Mouse (Mus musculus): ENCODE measurements at regions not wholly inside any gene's neighbourhood (a gene's known extent, or its start where the extent isn't known, plus 50 kb on each side); places are given as distances from the start of the nearest gene placed in this dataset.

DNA sequence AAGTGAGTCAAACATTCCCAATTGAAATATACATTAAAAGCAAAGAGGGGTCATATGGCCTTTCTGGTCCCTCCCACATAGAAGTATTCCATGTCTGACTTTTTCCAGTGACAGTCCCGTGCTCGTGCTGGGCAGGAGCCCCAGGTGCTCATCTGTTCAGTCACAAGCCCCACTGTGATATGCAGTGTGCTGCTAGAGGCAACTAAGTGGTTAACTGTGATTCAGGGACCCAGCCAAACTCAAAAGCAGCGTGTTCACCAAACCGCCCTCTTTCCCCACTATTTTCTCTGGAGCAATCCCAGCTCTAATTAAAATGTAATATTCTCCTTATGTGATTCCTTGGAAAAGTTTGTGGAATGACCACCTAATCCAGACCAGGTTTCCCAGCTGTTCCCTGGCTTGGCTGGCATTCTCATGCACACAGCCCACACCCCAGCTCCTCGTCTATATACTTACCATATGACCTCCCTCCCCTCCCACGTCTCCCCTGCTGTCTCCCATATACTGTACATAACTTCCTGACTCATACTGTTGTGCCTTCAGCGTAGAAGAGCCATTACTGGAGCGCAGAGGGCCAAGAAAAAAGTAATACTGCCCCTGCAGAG lies 203.6 kb downstream of the Mtx2 start:
- ATAC-seq (ENCODE audit: low FRiP score), result no peak
- Histone ChIP-seq H3K9ac (replicated peaks) (no peak overlapping the region), H3K4me2 (no peak overlapping the region), H3K27me3 (replicated peaks) (no peaks in the 10 kb centered on the region), H3K4me3 (replicated peaks) (no peak overlapping the region), H3K36me3 (no peaks in the 10 kb centered on the region), H3K4me1 (peaks cover 19% of the 10 kb centered on the region), H3K27ac (replicated peaks) (no peak overlapping the region), H3K9me3 (replicated peaks) (no peaks in the 10 kb centered on the region)
- 43% methylated on average over 8 of the region's 8 CpGs for WGBS

DNA sequence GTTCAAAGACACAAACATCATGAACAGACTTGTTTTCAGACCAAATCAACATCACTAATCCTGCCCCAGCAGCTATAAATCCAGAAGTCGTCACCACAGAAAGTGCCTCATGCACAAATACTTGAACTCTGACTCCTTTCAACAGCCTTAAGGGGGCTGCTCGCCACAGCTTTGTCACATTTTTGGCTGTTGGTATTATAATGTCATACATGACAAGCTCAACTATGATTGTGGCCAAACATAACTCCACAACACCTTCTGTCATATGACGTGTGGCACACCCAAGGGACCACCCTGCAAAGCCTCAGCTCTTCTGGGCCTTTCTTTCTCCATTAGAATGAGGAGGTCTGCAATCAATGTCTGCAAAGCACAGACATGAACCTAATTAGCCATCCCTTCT lies 209.1 kb downstream of the Mtx2 start:
- no peak overlapping the region for H3K9ac ChIP-seq (replicated peaks)
- peaks cover 17% of the 10 kb centered on the region for H3K4me1 ChIP-seq
- no peak for ATAC-seq (ENCODE audit: low FRiP score)
- H3K27ac ChIP-seq (replicated peaks), result no peak overlapping the region
- no peak overlapping the region for H3K4me2 ChIP-seq
- no peaks in the 10 kb centered on the region for H3K36me3 ChIP-seq
- no peaks in the 10 kb centered on the region for H3K9me3 ChIP-seq (replicated peaks)
- no peak overlapping the region for H3K4me3 ChIP-seq (replicated peaks)
- H3K27me3 ChIP-seq (replicated peaks), result no peaks in the 10 kb centered on the region
- WGBS, result 63% methylated on average over 3 of the region's 3 CpGs

DNA sequence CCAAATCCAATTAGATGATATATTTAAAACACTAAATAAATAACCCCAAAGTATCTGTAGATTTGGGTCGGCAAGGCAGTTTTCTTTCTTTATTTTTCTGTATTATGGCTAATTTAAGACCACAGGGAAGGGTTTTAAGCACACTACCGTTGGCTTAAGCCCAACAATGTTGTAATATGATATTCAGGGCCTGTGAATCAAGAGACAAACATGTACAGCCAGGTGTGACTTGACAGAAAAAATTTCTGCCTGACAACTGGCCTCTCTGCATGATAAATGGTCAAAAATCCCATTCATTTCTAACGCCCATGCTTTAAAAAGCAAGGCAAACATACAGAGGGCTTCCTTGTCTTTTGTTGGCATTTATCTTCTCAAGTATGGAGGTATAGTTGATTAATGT lies 213.5 kb downstream of the Mtx2 start:
- no peak for ATAC-seq (ENCODE audit: low FRiP score)
- no peaks in the 10 kb centered on the region for H3K27me3 ChIP-seq (replicated peaks)
- peaks cover 9% of the 10 kb centered on the region; the same call in 1 of the 2 replicates for H3K4me1 ChIP-seq
- 69% methylated on average over 3 of the region's 3 CpGs for WGBS
- H3K9ac ChIP-seq (replicated peaks), result no peak overlapping the region
- H3K9me3 ChIP-seq (replicated peaks), result no peaks in the 10 kb centered on the region
- no peak overlapping the region for H3K27ac ChIP-seq (replicated peaks)
- H3K4me3 ChIP-seq (replicated peaks), result no peak overlapping the region
- no peaks in the 10 kb centered on the region for H3K36me3 ChIP-seq
- H3K4me2 ChIP-seq, result no peak overlapping the region

DNA sequence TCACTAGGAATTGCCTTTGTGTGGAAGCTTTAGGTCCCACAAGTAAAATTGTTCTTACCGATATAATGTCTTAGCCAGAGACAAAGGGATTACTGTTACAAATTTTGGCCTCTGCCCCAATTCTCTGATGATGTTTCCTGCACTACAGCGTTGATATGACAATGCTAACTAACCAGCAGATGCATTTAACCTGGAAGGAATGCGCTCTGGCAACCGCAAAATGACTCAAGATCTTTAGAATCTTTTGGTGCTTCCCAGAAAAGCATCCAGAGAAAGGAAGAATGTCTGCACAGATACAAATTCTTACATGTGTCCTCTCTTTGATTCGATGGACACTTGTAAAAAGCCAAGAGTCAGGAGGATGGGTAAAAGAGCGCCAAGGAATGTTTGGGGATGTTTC lies 221.3 kb downstream of the Mtx2 start:
- no peak for ATAC-seq (ENCODE audit: low FRiP score)
- WGBS, result 73% methylated on average over 6 of the region's 6 CpGs
- Histone ChIP-seq H3K4me3 (replicated peaks) (no peak overlapping the region), H3K27me3 (replicated peaks) (no peaks in the 10 kb centered on the region), H3K27ac (replicated peaks) (no peak overlapping the region), H3K4me1 (no peaks in the 10 kb centered on the region), H3K36me3 (no peaks in the 10 kb centered on the region), H3K9me3 (replicated peaks) (no peaks in the 10 kb centered on the region), H3K4me2 (no peak overlapping the region), H3K9ac (replicated peaks) (no peak overlapping the region)

DNA sequence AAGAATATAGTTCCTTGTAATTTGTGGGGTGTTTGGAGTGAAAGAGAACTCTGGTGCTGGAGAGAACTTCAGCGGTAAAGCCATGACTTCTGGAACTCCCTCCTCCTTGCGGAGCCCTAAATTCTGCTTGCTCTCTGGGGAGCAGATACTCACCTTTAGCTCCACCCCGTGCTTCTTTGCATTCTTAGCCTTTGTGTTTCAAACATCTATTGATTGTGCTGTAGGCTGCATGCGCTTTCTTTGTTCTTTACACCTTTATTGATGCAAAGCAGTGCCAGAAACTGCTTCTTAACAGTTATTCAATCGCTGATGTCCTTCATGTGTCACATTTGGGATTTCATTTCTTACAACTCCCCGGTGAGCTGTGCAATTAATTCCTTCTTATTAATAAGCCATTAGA lies 222.5 kb downstream of the Mtx2 start:
- no peak overlapping the region for H3K4me3 ChIP-seq (replicated peaks)

DNA sequence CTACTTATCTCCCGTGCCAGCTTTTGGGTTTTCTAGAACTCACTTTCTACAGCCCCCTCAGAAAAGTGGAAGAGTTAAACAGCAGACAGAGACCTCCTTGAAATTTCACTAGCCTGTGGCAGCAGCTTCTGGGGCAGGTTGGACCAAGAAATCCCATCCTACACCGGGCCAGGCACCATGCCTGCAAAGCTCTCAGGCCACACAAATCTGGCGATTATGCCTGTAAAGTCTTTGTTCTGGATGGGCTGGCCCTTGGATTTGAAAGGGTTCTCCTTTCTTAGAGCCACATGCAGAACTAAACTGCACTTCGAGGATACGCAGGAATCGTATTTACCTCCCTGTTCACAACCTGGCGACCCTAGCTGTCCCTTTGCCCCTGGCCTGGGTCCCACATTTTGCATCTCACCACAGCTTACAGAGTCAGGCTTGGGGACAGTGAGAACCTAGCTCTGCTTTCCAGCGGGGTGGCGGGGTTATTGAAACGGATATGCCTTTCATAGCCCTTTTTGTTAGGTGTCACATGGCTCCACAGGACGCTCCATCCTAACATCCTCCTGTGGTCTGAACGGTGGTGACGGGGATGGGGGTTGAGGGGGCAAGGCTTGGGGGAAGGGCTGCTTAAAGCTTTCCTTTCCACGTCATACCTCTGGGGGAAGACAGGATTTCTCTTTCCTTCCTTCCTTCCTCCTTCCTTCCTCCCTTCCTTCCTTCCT lies 229.0 kb downstream of the Mtx2 start:
- Histone ChIP-seq H3K4me3 (replicated peaks) (peak overlapping the region; percentile 39), H3K4me2 (peak overlapping the region; percentile 75), H3K27ac (replicated peaks) (peak overlapping the region; percentile 67), H3K36me3 (no peaks in the 10 kb centered on the region), H3K27me3 (replicated peaks) (no peaks in the 10 kb centered on the region), H3K4me1 (peaks cover 7% of the 10 kb centered on the region), H3K9ac (replicated peaks) (peak overlapping the region; percentile 50), H3K9me3 (replicated peaks) (no peaks in the 10 kb centered on the region)
- peak; percentile 83 for ATAC-seq (ENCODE audit: low FRiP score)
- WGBS, result 12% methylated on average over 14 of the region's 14 CpGs

More for the DNA sequence above, 222.5 kb downstream of the Mtx2 start:
- Histone ChIP-seq H3K9ac (replicated peaks) (no peak overlapping the region), H3K4me2 (no peak overlapping the region), H3K4me1 (no peaks in the 10 kb centered on the region), H3K27ac (replicated peaks) (no peak overlapping the region), H3K9me3 (replicated peaks) (no peaks in the 10 kb centered on the region), H3K36me3 (no peaks in the 10 kb centered on the region), H3K27me3 (replicated peaks) (no peaks in the 10 kb centered on the region)
- no peak for ATAC-seq (ENCODE audit: low FRiP score)
- 34% methylated on average over 6 of the region's 6 CpGs for WGBS

DNA sequence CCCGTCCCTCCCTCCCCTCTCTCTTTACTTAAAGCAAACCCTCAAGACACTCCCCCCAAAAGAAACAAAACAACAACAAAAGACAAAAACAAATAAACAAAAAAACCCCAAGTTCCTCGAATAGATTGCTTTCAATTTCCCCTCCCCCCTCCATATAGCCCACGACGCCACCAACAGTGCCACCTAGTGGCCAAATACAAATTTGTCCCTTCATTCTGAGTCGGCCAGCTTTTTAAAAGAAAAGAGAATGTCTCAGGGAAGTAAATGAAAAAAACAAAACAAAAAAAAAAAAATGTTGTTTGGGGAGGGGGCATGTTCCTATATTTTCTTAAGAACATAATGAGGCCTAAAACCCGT lies 229.6 kb downstream of the Mtx2 start:
- Histone ChIP-seq H3K4me2 (peak overlapping the region; percentile 75), H3K9me3 (replicated peaks) (no peaks in the 10 kb centered on the region), H3K36me3 (no peaks in the 10 kb centered on the region), H3K27ac (replicated peaks) (no peak overlapping the region), H3K27me3 (replicated peaks) (no peaks in the 10 kb centered on the region), H3K4me1 (peaks cover 7% of the 10 kb centered on the region), H3K9ac (replicated peaks) (peak overlapping the region; percentile 50), H3K4me3 (replicated peaks) (peak overlapping the region; percentile 39)
- peak; percentile 70 for ATAC-seq (ENCODE audit: low FRiP score)
- under 1% methylated on average over 6 of the region's 6 CpGs for WGBS

DNA sequence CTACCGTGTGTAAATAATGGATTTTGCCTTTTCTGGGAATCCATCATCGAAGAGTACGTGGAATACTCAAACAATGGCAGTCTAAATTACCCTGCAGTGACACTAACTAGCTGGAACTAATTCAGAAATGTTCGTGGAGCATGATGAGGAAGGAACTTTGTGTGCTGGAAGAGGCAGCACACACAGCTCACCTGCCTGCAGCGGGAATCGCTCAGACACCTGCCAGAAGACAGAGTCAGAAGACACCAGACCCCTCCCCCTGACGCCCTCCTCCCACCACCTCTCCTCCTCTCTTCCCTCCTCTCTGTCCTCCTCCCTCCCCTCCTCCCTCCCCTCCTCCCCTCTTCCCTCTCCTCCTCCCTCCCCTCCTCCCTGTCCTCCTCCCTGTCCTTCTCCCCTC lies 235.4 kb downstream of the Mtx2 start:
- no peak overlapping the region for H3K4me3 ChIP-seq (replicated peaks)
- H3K36me3 ChIP-seq, result no peaks in the 10 kb centered on the region
- H3K9me3 ChIP-seq (replicated peaks), result no peaks in the 10 kb centered on the region
- no peak for ATAC-seq (ENCODE audit: low FRiP score)
- H3K4me2 ChIP-seq, result peak overlapping the region; percentile 6; the same call in 1 of the 2 replicates
- H3K9ac ChIP-seq (replicated peaks), result no peak overlapping the region
- no peaks in the 10 kb centered on the region for H3K27me3 ChIP-seq (replicated peaks)
- 12% methylated on average over 7 of the region's 7 CpGs for WGBS
- no peak overlapping the region for H3K27ac ChIP-seq (replicated peaks)
- H3K4me1 ChIP-seq, result peaks cover 26% of the 10 kb centered on the region

DNA sequence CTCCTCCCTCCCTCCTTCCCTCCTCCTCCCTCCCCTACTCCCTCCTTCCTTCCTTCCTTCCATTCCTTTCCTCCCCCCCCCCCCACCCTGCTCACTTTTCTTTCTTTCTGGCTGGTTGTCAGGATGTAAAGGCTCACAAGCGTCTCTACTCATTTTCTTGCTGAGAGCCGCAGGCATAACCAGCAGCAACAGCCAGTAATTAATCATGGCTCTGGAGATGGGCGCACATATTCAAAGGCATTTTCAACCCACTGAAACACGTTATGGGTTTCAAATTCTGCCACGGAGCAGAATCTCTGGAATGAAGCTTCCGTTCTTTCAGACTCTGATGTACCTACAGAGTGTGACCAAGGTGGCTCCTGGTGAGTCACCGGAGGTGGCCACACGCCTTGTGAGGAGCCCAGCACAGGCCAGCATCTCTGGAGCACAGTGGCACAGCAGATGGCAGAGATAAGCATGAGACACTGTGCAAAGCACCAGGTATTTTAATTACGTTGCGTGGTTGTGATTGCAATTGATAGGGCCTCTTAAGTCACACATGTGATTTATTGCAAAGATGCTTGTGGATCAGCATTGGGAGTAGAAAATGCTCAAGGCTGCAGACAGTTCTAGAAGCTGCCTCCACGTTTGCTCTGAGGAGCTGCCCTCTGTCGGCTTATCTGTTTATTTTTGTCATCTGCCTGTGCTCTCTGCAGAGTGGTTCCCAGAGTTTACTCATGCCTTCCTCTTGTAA lies 236.0 kb downstream of the Mtx2 start:
- Histone ChIP-seq H3K9ac (replicated peaks) (no peak overlapping the region), H3K9me3 (replicated peaks) (no peaks in the 10 kb centered on the region), H3K36me3 (no peaks in the 10 kb centered on the region), H3K4me2 (no peak overlapping the region; the same call in 1 of the 2 replicates), H3K27me3 (replicated peaks) (no peaks in the 10 kb centered on the region), H3K4me1 (peaks cover 26% of the 10 kb centered on the region), H3K27ac (replicated peaks) (peak overlapping the region; percentile 63), H3K4me3 (replicated peaks) (no peak overlapping the region)
- 19% methylated on average over 12 of the region's 12 CpGs for WGBS
- ATAC-seq (ENCODE audit: low FRiP score), result 0 out of 2 replicates have a peak, but pooled peaks have one; percentile 46

DNA sequence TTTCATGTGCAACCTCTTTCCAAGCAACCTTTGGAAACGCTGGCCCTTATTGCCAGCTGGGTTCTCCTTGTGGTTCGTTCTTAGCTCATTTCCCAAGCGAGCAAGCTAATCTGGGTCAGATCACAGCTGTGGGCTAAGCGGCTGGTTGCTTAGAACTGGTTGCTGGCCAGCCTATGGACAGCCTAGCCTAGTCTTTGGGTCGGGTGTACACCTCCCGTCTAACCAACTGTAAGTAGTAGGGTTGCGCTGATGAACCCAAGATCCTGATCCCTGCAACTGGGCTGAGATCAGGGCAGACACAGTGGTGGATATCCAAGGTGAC lies 236.5 kb downstream of the Mtx2 start:
- Histone ChIP-seq H3K9me3 (replicated peaks) (no peaks in the 10 kb centered on the region), H3K9ac (replicated peaks) (no peak overlapping the region), H3K4me2 (no peak overlapping the region), H3K4me1 (peaks cover 26% of the 10 kb centered on the region), H3K27ac (replicated peaks) (peak overlapping the region; percentile 63), H3K4me3 (replicated peaks) (no peak overlapping the region), H3K36me3 (no peaks in the 10 kb centered on the region), H3K27me3 (replicated peaks) (no peaks in the 10 kb centered on the region)
- WGBS, result 79% methylated on average over 7 of the region's 7 CpGs
- no peak for ATAC-seq (ENCODE audit: low FRiP score)

DNA sequence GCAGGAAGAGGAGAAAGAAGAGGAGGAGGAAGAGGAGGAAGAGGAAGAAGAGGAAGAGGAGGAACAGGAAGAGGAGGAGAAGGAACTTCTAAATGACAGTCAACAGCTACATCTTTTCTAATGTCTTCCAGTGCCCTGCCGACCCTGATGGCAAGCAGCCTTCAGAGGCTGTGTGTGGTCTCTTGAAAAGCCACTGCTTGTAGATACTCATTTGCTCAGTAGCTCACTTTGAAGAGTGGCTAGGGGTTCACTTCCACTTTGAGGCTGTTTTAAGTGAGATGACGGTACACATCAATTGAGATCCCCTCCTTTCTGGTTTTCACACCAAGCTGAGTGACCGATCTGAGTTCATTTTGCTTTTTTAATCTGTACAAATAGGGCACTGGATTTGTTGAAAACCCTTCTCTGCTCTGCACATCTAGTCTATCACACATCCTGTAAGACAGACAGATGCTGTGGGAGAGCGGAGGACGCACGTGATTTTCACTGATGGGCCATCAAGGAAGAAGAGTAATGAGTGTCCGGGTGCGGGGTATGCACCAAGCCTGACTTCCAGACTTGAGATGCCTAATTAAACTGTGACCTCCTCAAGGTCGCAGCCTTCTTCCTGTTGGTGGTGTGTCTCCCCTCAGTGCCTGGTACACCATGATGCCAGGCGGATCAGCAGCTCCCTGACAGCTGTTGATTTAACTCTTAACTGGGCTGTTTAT lies 239.0 kb downstream of the Mtx2 start:
- H3K27ac ChIP-seq (replicated peaks), result no peak overlapping the region
- 60% methylated on average over 10 of the region's 10 CpGs for WGBS
- no peak overlapping the region for H3K4me3 ChIP-seq (replicated peaks)
- peaks cover 32% of the 10 kb centered on the region for H3K4me1 ChIP-seq
- no peaks in the 10 kb centered on the region for H3K36me3 ChIP-seq
- H3K27me3 ChIP-seq (replicated peaks), result no peaks in the 10 kb centered on the region
- no peak overlapping the region for H3K9ac ChIP-seq (replicated peaks)
- H3K9me3 ChIP-seq (replicated peaks), result no peaks in the 10 kb centered on the region
- no peak overlapping the region for H3K4me2 ChIP-seq
- no peak for ATAC-seq (ENCODE audit: low FRiP score)

All from neural tube, embryonic 15.5 days (tissue).